Comparison of ENCODE assay signal across 13 mouse cellular contexts in genomic region chr13:119968193-119968592, GRCm38 (mm10). TPM values are rescaled to one million over a fixed set of nuclear protein-coding genes. Genes with fewer than 3 reads are reported as not detected.
"Had no signal": no experiment of that assay in that cellular context is flagged by ENCODE, and none has a peak within 500 bp of the region (broad histone marks: within the 10 kb centered on the region; RNA-seq: fewer than 3 reads in every experiment).

No protein-coding gene starts in this region.

RNA-seq across cellular contexts. Expression of gene B020031M17Rik, which starts 17.6 kb away (rescaled TPM):
- total RNA-seq: layer of hippocampus, adult 2 months; layer of hippocampus, postnatal 10 days; left cerebral cortex, postnatal 36 days had no signal
- polyA plus RNA-seq: intestine, postnatal 0 days; limb, embryonic 12.5 days; liver, embryonic 13.5 days; liver, postnatal 0 days; lung, embryonic 15.5 days; macrophage; midbrain, embryonic 13.5 days; stomach, embryonic 15.5 days; thymus, postnatal 0 days had no signal

RNA-seq across cellular contexts. Expression of gene Gm21761, which starts 39.1 kb away (rescaled TPM):
- total RNA-seq: layer of hippocampus, adult 2 months; layer of hippocampus, postnatal 10 days; left cerebral cortex, postnatal 36 days had no signal
- polyA plus RNA-seq: intestine, postnatal 0 days; limb, embryonic 12.5 days; liver, embryonic 13.5 days; liver, postnatal 0 days; lung, embryonic 15.5 days; macrophage; midbrain, embryonic 13.5 days; spleen, adult 2 months; stomach, embryonic 15.5 days; thymus, postnatal 0 days had no signal

RNA-seq across cellular contexts. Expression of gene Gm36079, which starts 58.6 kb away (rescaled TPM):
- total RNA-seq: layer of hippocampus, adult 2 months; layer of hippocampus, postnatal 10 days; left cerebral cortex, postnatal 36 days had no signal
- polyA plus RNA-seq: intestine, postnatal 0 days; limb, embryonic 12.5 days; liver, embryonic 13.5 days; liver, postnatal 0 days; lung, embryonic 15.5 days; midbrain, embryonic 13.5 days; spleen, adult 2 months; stomach, embryonic 15.5 days; thymus, postnatal 0 days had no signal
